Mouse (Mus musculus) urinary bladder, adult 18-20 months (tissue): Measurements from ENCODE around the gene Ampd2.

ENCODE experiments used
- DNase-seq, 2 experiments: peaks; one replicate each; pipeline ENCODE4 v3.0.0; 2022; ENCODE audit warnings: low spot score in 2 of 2, mixed read lengths in 2 of 2

Ampd2 gene

DNA sequence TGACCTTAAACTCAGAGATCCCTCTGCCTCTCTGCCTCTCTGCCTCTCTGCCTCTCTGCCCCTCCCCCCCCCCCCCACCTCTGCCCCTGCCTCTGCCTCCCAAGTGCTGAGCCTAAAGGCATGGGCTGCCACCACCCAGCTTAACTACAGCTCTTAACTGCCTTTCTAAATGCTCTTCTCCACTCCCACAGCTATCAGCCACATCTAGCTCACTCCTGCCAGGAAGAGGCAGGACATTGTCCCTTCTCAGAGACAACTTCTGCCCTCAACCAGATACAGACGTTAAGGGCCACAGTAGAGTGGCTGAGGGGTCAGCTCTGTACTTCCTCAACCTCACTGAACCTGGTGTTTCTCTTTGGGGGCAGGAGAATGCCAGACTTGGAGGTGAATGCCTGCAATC lies 17.6 kb downstream of the Ampd2 start:
- DNase-seq = no peak

GRCm38 (mm10) chr3:108067370-108067934 lies 19.0 kb downstream of the Ampd2 start:
- no peak for DNase-seq

- no peak for DNase-seq
These were observed 20.9 kb downstream of the Ampd2 start for GRCm38 (mm10) chr3:108065551-108065950.

- DNase-seq = no peak
These were observed 21.8 kb downstream of the Ampd2 start for GRCm38 (mm10) chr3:108064672-108065071.

- no peak for DNase-seq
These were observed 23.8 kb downstream of the Ampd2 start for GRCm38 (mm10) chr3:108062648-108063047.

- DNase-seq = no peak
These were observed 25.0 kb downstream of the Ampd2 start for GRCm38 (mm10) chr3:108061420-108061819.

DNA sequence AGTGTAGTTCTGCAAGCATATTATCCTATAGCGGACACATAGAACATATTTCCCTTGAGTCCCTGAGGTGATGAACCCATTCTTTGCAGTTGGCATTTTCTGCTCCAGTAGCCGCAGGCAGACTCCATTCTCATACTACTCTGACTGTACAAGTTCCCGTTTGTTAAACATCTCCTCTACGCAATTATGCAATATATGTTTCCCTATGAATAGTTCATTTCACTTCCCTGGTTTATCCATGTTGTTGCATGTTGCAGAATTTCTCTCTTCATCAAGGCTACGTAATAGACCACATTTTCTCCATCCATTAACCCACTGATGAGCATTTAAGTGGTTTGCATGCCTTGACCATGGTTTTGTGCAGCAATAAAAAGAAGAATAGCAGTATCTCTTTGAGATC lies 36.0 kb downstream of the Ampd2 start:
- DNase-seq = no peak

- DNase-seq = no peak
These were observed 38.1 kb downstream of the Ampd2 start for GRCm38 (mm10) chr3:108048306-108048705.

DNA sequence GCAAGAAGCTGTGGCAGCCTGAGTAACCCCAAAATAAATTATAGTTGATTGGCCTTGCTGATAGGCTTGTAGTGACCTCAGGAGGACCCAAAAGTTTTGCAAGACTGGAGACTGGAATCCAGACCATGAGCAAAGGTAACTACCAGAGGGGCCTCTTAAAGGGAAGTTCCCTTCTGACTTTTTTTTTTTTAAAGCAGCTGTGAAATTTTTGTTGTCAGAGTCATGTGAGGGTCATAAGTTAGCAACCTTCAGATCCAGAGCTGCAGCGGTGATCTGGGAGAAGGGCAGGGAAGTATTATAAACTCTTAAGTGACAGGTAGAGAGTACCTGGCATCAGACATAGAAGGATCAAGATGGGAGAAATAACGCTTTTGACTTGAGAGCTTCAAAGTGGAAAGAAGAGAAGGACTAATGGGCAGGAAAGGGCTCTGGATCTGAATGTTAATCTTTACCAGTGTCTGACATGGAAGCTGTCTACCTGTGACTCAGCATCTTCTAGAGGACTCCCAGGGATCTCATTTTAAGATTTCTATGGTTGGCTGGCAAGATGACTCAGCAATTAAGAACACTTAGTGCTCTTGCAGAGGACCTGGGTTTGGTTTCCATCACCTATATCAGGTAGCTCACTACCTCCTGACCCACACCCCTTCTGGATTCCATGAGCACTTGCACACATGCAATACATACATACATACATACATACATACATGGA lies 39.4 kb downstream of the Ampd2 start:
- DNase-seq = peak in 1 of 2 experiments; percentile 43

GRCm38 (mm10) chr3:108044394-108045140 lies 41.9 kb downstream of the Ampd2 start, which contains the start of gene Gstm4:
Gene Gstm4 (minus strand): TSS chr3:108044894.
- peak; percentile 82 to 90 for DNase-seq

GRCm38 (mm10) chr3:108033156-108033555 lies 53.3 kb downstream of the Ampd2 start:
- DNase-seq = no peak

- DNase-seq = no peak
These were observed 54.3 kb downstream of the Ampd2 start for GRCm38 (mm10) chr3:108032113-108032512.

DNA sequence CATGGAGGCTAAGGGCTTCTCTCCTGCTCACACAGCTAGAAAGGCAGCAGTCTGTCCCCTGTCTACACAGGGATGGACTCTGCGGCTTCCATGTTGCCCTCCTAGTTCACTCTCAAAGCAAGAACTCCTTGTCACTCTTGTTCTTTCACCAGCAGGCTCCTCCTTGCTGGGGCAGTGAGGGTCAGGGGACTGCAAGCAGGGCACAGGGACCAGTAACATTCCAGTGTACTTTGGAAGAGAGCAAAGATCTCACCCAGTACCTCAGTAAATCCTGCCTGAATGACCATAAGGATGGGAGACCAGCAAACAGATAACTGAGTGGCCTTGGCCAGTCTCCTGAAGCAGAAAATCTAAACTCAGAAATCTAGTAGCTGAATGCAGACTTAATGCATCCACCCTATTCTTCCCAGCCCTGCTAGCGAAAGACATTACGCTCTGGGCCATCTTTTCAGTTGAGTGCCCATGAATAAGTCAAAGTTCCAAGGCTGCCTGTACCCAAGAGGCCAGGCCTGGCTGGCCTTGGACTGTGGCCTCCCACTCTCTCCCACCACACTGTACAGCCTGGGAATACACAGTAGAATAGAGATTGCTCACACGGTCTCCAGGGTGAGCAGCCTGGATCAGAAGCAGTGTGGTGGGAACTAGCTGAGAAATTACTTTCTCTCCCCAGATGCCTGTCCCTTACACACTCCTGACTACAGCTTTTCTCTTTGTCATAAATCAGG lies 57.6 kb downstream of the Ampd2 start:
- DNase-seq = no peak

DNA sequence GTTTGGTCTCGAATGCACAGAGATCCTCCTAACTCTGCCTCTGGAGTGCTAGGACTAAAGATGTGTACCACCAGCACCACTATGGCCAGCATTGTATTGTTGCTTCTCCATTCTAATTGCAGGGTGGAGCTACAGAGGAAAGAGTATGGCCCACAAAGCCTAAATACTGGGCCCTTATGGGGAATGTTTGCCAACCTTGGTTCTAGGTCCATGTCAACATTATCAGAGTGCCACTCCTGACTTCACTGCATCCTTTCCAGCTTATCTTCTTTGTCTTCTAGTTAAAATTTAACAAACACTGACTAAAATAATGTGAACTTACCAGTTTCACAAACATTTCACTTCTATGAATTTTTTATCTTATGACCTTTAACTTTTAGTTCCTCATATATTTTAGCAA lies 59.9 kb downstream of the Ampd2 start:
- no peak for DNase-seq

DNA sequence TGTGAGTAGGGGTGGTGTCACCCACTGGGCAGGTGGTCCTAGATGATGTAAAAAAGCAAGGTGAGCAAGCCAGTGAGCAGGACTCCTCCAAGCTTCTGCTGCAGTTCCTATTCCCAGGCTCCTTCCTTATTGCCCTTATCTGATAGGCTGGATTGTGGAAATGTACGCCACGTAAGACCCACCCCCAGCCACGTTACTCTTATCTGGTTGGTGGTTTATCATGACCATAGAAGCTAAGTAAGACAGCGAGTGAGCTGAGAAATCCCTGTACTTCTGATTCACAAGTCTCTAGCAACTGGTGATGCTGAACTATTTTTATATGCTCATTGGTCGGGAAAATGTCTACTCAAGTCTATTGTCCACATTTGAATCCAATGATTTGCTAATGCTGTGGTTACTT lies 60.4 kb downstream of the Ampd2 start:
- DNase-seq = no peak

GRCm38 (mm10) chr3:108025318-108025717 lies 61.1 kb downstream of the Ampd2 start:
- DNase-seq = peak in 1 of 2 experiments; percentile 63
